Mouse (Mus musculus): ENCODE measurements around the gene Gucd1.

DNA sequence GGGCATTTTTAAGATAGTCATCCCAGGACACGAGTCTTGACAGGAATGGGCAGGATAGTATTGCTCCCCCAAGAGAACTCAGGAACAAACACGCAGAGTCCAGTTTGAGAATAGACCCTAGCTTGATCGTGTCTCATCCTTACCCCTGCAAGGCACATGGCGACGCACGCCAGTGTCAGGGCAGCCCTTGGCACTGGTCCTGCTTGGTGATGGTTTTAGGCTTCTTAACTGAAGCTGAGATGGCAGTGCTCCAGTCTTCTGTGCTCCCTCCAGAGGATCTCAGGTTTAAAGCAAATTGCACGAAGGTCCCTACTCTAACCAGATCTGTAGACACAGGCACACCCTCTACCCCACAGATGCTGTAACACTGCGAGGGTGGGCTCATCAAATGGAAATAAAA lies 202.0 kb downstream of the Gucd1 start:
- no peak for TF ChIP-seq CTCF (IDR thresholded peaks at IDR 0.05; ENCODE audit: low read depth, low read length)
- no peak for TF ChIP-seq POLR2A (IDR thresholded peaks at IDR 0.05; ENCODE audit: extremely low read depth, insufficient read depth, low read length)

All from liver, adult 2 months (tissue).